Mouse (Mus musculus) kidney, adult 2 months (tissue): ENCODE measurements around the gene Islr.

Experiments used
- CTCF ChIP-seq: fragments of 200-500 bp; conservative IDR thresholded peaks from 2 replicates; pipeline ENCODE4 v1.5.1; 2011; ENCODE audit warnings: low read depth, mild to moderate bottlenecking, control low read depth, low read length, moderate library complexity, mixed read lengths; ENCODE audit not compliant: insufficient read depth, insufficient read length
- POLR2A ChIP-seq: fragments of 200-500 bp; IDR thresholded peaks from one replicate; pipeline ENCODE4 v1.6.1; 2011; ENCODE audit warnings: low read depth, low read length, control low read depth

GRCm38 (mm10) chr9:58158541-58159311, 45.4 kb downstream of the Islr start:
- TF ChIP-seq CTCF (no peak), POLR2A (no peak)
